8 mouse cellular contexts compared by ENCODE assay signal in genomic region chr15:25412171-25412641, GRCm38 (mm10). TPM values are rescaled to one million over a fixed set of nuclear protein-coding genes. Genes with fewer than 3 reads are reported as not detected.
DNase-seq lines count a peak whose midpoint lies in the region; ATAC-seq and TF ChIP-seq lines count a peak whose summit lies in the region.

No protein-coding gene starts in this region.

- H3K27me3 ChIP-seq in limb, embryonic 14.5 days (ENCODE audit: control insufficient read depth, insufficient read depth, low read length), result no peaks in the 10 kb centered on the region
- H3K27me3 ChIP-seq in neural tube, embryonic 12.5 days (replicated peaks), result no peaks in the 10 kb centered on the region

- H3K4me3 ChIP-seq in lung, adult 2 months (replicated peaks; ENCODE audit: extremely low read depth, low read depth, low read length), result peak overlapping the region; percentile 50
- H3K4me3 ChIP-seq in limb, embryonic 14.5 days (replicated peaks; ENCODE audit: low read length), result peak overlapping the region; percentile 98
- peak overlapping the region; percentile 99 for H3K4me3 ChIP-seq in neural tube, embryonic 12.5 days

- H3K36me3 ChIP-seq in limb, embryonic 14.5 days (ENCODE audit: control insufficient read depth, insufficient read depth, low read length), result peaks cover 8% of the 10 kb centered on the region; the same call in 1 of the 2 replicates
- H3K36me3 ChIP-seq in neural tube, embryonic 12.5 days, result peaks cover 4% of the 10 kb centered on the region; the same call in 1 of the 2 replicates

- TF ChIP-seq CTCF in lung, adult 2 months (IDR thresholded peaks at IDR 0.05; ENCODE audit: insufficient read depth, low read length), result no peak

- peak overlapping the region; percentile 95 for H3K9ac ChIP-seq in limb, embryonic 14.5 days (ENCODE audit: low read depth, low read length, severe bottlenecking)
- H3K9ac ChIP-seq in neural tube, embryonic 12.5 days, result peak overlapping the region; percentile 99

- ATAC-seq in limb, embryonic 14.5 days (ENCODE audit: low FRiP score, low read depth), result peak; percentile 51
- peak; percentile 69 for ATAC-seq in neural tube, embryonic 12.5 days (ENCODE audit: low FRiP score, low read depth)

- H3K4me1 ChIP-seq in lung, adult 2 months (ENCODE audit: control insufficient read depth, insufficient read depth, low read length), result peaks cover 8% of the 10 kb centered on the region; the same call in 1 of the 2 replicates
- 0 out of 2 replicates have a peak, but pooled peaks cover 5% of the 10 kb centered on the region for H3K4me1 ChIP-seq in limb, embryonic 14.5 days (ENCODE audit: control insufficient read depth, insufficient read depth, low read length)
- peaks cover 39% of the 10 kb centered on the region for H3K4me1 ChIP-seq in neural tube, embryonic 12.5 days

- H3K27ac ChIP-seq in limb, embryonic 14.5 days (replicated peaks; ENCODE audit: low read depth, low read length), result peak overlapping the region; percentile 93
- peak overlapping the region; percentile 97 for H3K27ac ChIP-seq in neural tube, embryonic 12.5 days

- no peak for TF ChIP-seq POLR2A in lung, adult 2 months (IDR thresholded peaks at IDR 0.05; ENCODE audit: borderline replicate concordance, extremely low read depth, low read depth, low read length)
- TF ChIP-seq POLR2A in limb, embryonic 14.5 days (IDR thresholded peaks at IDR 0.05; ENCODE audit: borderline replicate concordance, extremely low read depth, insufficient read depth, insufficient read length), result peak; percentile 56; the same call in 1 of the 2 replicates

- peak overlapping the region; percentile 81 for H3K4me2 ChIP-seq in limb, embryonic 14.5 days (replicated peaks; ENCODE audit: low read depth, low read length, severe bottlenecking)
- peak overlapping the region; percentile 75 for H3K4me2 ChIP-seq in neural tube, embryonic 12.5 days (replicated peaks)

- WGBS in lung, adult 2 months, result 1% methylated on average over 25 of the region's 25 CpGs
- 0% methylated on average over 25 of the region's 25 CpGs for WGBS in limb, embryonic 14.5 days
- under 1% methylated on average over 25 of the region's 25 CpGs for WGBS in neural tube, embryonic 12.5 days

- no peak for DNase-seq in lung, adult 2 months
- DNase-seq in lung, postnatal 25 days (ENCODE audit: low spot score), result no peak
- DNase-seq in cerebellum, postnatal 14 days, result peak; percentile 85 to 86
- DNase-seq in frontal cortex, postnatal 36 days (ENCODE audit: low spot score in 2 of 2), result peak; percentile 75 to 76
- peak; percentile 14 for DNase-seq in kidney, adult 9 months
- DNase-seq in limb, embryonic 14.5 days (ENCODE audit: low spot score), result peak; percentile 73
- peak; percentile 50 for DNase-seq in thymus, postnatal 25 days

- H3K9me3 ChIP-seq in limb, embryonic 14.5 days (ENCODE audit: control insufficient read depth, low read length), result no peaks in the 10 kb centered on the region
- no peaks in the 10 kb centered on the region for H3K9me3 ChIP-seq in neural tube, embryonic 12.5 days

RNA-seq across cellular contexts. Expression of gene Basp1, which starts 1.4 kb away (rescaled TPM):
- polyA plus RNA-seq in lung, adult 2 months (2012; rRNA removed), result 4.9 TPM in 2 replicates
- 108 and 123 TPM in 2 replicates for polyA plus RNA-seq in limb, embryonic 14.5 days (2012; rRNA removed)
- polyA plus RNA-seq in limb, embryonic 14.5 days (2014; fragmentation: Nextera tagmentation; extraction: Ambion mirVana), result 64.9 and 71.9 TPM in 2 replicates
- polyA plus RNA-seq in neural tube, embryonic 12.5 days (2016; fragmentation: Nextera tagmentation; extraction: Ambion mirVana), result 392 and 466 TPM in 2 replicates

Comparison
In these comparisons a context has a peak if more than half of its experiments do, and no peak if none do; other contexts are left out.
1. DNase-seq: peak in cerebellum, postnatal 14 days (2 of 2), frontal cortex, postnatal 36 days (2 of 2), kidney, adult 9 months (single experiment), limb, embryonic 14.5 days (single experiment) and thymus, postnatal 25 days (single experiment); none in lung, adult 2 months (single experiment) and lung, postnatal 25 days (single experiment).
2. RNA of gene Basp1, which starts 1.4 kb away (polyA plus RNA-seq): 392 to 466 TPM in neural tube, embryonic 12.5 days and 64.9 to 123 TPM in limb, embryonic 14.5 days; 4.9 TPM in lung, adult 2 months; every median in the first group is over 10 times any median in the second.
3. Peak in every context shown above with its lines, with median percentiles within 50 percentile points of each other: H3K4me3 ChIP-seq.